Mouse (Mus musculus) liver, embryonic 11.5 days (tissue): ENCODE data around the gene Spz1. TPM values are rescaled to one million over a fixed set of nuclear protein-coding genes. Genes with fewer than 3 reads are reported as not detected.
A peak's percentile ranks its signal among the peaks of the same experiment; 100 is the strongest.

ENCODE experiments used
- ATAC-seq: fragments of 200-750 bp; cut with Nextera tagmentation; replicated peaks from 2 replicates; pipeline ENCODE4 v1.8.0; 2017; ENCODE audit warnings: moderate number of reproducible peaks, mild to moderate bottlenecking, moderate TSS enrichment, moderate library complexity; ENCODE audit not compliant: low FRiP score
- DNase-seq: peaks from one replicate; pipeline ENCODE4 v3.0.0-alpha.2; 2017; ENCODE audit warnings: low spot score
- H3K27ac ChIP-seq: fragments of 300-500 bp; sonication (generic); 2 replicates; pipeline ENCODE4 v1.5.1; 2014; ENCODE audit warnings: mild to moderate bottlenecking, low read depth, low read length, control low read depth
- H3K27me3 ChIP-seq: fragments of 300-500 bp; sonication (generic); replicated peaks from 2 replicates; pipeline ENCODE4 v1.6.1; 2014; ENCODE audit warnings: low read length, mixed read lengths; ENCODE audit not compliant: control insufficient read depth, insufficient read depth
- H3K36me3 ChIP-seq: fragments of 300-500 bp; sonication (generic); 2 replicates; pipeline ENCODE4 v1.6.1; 2014; ENCODE audit warnings: mild to moderate bottlenecking, low read length, moderate library complexity, mixed read lengths; ENCODE audit not compliant: control insufficient read depth, insufficient read depth
- H3K4me1 ChIP-seq: fragments of 300-500 bp; sonication (generic); replicated peaks from 2 replicates; pipeline ENCODE4 v1.6.1; 2014; ENCODE audit warnings: low read length, mixed read lengths; ENCODE audit not compliant: control insufficient read depth, insufficient read depth
- H3K4me2 ChIP-seq: fragments of 300-500 bp; sonication (generic); 2 replicates; pipeline ENCODE4 v1.6.1; 2014; ENCODE audit warnings: mild to moderate bottlenecking, control low read depth, moderate library complexity
- H3K4me3 ChIP-seq: fragments of 300-500 bp; sonication (generic); 2 replicates; pipeline ENCODE4 v1.5.1; 2014; ENCODE audit warnings: low read depth, low read length, control low read depth
- H3K9ac ChIP-seq: fragments of 300-500 bp; sonication (generic); 2 replicates; pipeline ENCODE4 v1.6.1; 2014; ENCODE audit warnings: low read depth, low read length, control low read depth
- H3K9me3 ChIP-seq: fragments of 300-500 bp; sonication (generic); 2 replicates; pipeline ENCODE4 v1.6.1; 2016; ENCODE audit warnings: low read length, inconsistent platforms, mixed read lengths; ENCODE audit not compliant: control insufficient read depth
- WGBS: fragments of 180-500 bp; shearing (Covaris S2); extraction: QIAGEN DNeasy Blood & Tissue Kit; methylation state at CpG from one replicate; pipeline ENCODE4 v1.1.7; 2014; 5-methylcytosine and 5-hydroxymethylcytosine counted together
- polyA plus RNA-seq: library from polyadenylated mRNA; unstranded; fragments of >200 nt; fragmentation: Nextera tagmentation; extraction: Ambion mirVana; gene quantifications from 2 replicates; pipeline ENCODE4 v1.2.1, GENCODE M21; 2014

The Spz1 gene
- polyA plus RNA-seq, 1 experiment from 2014 or later: not detected

DNA sequence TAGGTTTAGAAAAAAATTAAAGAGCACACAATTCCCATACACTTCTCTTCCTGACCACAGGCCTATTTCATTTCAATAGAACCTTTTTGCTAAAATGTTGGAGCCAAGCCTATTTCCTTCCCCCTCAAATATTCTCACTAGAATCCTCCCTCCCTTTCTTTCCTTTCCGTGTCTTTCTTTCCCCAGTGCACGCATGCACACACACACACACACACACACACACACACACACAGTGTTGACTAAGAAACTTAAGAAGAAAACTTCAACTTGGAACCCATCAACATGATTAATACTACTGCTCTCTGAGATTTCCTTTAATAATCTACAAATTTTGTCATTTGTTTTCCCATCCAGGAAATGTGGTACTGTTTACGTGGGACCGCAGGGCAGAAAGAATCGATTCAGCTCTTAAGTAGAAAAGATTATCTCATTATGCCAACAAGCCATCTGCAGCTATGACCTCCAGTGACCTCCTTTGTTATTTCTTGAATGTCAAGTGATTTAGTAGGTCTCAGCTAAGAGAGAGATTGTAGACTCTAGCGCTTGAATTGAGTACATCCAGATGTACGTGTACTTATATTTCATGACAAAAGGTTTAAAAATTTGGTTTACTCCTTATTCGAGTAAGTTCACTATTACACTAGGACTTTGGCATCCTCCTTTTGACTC lies 19.4 kb downstream of the Spz1 start:
- no peak overlapping the region for H3K9ac ChIP-seq
- no peaks in the 10 kb centered on the region for H3K27me3 ChIP-seq
- no peaks in the 10 kb centered on the region for H3K36me3 ChIP-seq
- no peaks in the 10 kb centered on the region for H3K4me1 ChIP-seq
- no peak overlapping the region for H3K4me3 ChIP-seq
- WGBS: 56% methylated on average over 8 of the region's 8 CpGs
- peaks cover 2% of the 10 kb centered on the region; the same call in 1 of the 2 replicates for H3K9me3 ChIP-seq
- no peak for ATAC-seq
- H3K4me2 ChIP-seq: no peak overlapping the region
- H3K27ac ChIP-seq: no peak overlapping the region
- no peak for DNase-seq

DNA sequence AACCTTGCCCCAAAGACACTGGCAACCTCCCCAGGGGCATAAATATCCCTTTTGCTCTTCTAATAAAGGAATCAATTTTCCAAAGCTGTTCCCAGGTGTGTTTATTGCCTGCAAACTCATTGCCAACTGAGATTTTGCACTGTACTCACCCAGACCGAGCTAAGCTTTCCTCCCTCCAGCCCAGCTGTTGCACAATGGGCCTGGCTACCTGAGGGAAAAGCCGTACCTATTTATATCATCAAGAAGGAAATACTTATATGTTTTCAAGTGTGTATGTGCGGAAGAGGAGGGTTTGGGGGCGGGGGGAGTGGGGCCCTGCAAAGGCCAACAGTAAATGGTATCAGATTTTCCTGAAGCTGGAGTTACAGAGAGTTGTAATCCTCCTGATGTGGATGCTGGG lies 28.9 kb downstream of the Spz1 start:
- H3K4me2 ChIP-seq: no peak overlapping the region
- H3K9me3 ChIP-seq: peaks cover 15% of the 10 kb centered on the region
- no peak for ATAC-seq
- no peak overlapping the region for H3K4me3 ChIP-seq
- no peak overlapping the region for H3K27ac ChIP-seq
- no peaks in the 10 kb centered on the region for H3K4me1 ChIP-seq
- no peak for DNase-seq
- H3K9ac ChIP-seq: no peak overlapping the region
- H3K36me3 ChIP-seq: no peaks in the 10 kb centered on the region
- WGBS: 78% methylated on average over 4 of the region's 4 CpGs
- H3K27me3 ChIP-seq: no peaks in the 10 kb centered on the region

DNA sequence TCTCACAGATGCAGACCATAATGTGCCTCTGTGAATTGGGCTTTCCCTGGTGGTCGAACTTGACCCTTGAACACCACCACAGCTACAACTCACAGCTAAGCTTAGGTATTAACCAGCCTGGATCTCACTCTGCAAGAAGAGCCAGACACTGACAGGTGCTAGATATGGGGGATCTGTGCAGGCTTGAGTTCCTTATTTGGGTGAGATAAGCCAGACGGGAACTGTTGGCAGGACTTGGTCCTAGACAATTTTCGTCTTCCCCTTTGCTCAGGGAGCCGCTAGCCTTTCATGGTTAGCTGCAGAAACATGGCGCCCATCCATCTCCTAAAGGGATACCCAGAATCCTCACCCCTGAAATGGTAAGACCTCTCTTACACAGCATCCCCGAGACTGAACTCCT lies 35.0 kb downstream of the Spz1 start:
- H3K4me1 ChIP-seq: no peaks in the 10 kb centered on the region
- H3K4me2 ChIP-seq: no peak overlapping the region
- no peak overlapping the region for H3K4me3 ChIP-seq
- no peak for DNase-seq
- no peak for ATAC-seq
- no peaks in the 10 kb centered on the region for H3K27me3 ChIP-seq
- no peak overlapping the region for H3K9ac ChIP-seq
- H3K27ac ChIP-seq: no peak overlapping the region
- no peaks in the 10 kb centered on the region for H3K9me3 ChIP-seq
- no peaks in the 10 kb centered on the region for H3K36me3 ChIP-seq
- 64% methylated on average over 6 of the region's 6 CpGs for WGBS

DNA sequence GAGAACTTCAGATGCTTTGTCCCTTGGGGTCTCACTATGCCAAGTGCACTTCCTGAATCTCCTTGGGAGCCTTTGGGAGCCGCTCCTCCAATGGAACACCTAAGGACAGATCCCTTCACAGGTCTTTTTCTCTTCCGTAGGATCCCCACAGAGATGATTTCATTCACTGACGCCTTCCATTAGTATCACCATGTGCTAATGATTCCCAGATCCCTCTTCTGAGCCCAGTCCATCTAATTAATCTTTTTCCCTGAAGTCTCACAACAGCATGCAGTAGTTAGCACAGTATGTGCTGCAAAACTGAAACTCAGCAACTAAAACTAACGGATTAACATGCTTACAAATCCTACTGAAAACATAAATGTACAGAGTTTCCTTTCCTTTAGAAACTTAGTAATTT lies 36.8 kb downstream of the Spz1 start:
- Histone ChIP-seq H3K9ac (no peak overlapping the region), H3K27me3 (no peaks in the 10 kb centered on the region), H3K9me3 (no peaks in the 10 kb centered on the region), H3K4me3 (no peak overlapping the region), H3K27ac (no peak overlapping the region), H3K4me2 (no peak overlapping the region), H3K4me1 (no peaks in the 10 kb centered on the region), H3K36me3 (no peaks in the 10 kb centered on the region)
- ATAC-seq (no peak), DNase-seq (no peak)
- 43% methylated on average over 4 of the region's 4 CpGs for WGBS

DNA sequence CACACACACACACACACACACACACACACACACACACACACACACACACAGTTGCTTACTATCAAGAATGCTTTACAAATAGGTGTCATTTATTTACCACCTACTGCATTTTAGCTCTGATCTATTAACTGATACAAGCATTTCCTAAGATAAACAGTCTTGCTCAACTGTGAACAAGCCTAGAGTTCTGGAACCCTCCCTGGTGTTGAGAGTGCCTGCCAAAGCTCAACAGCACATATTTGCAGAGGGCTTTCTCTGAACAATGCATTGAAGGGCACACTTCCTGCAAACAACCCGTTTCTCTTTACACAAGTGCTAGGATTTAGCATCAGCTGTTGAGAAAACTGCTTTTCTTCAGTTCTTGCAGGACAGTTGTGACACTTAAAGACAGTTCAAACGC lies 42.2 kb downstream of the Spz1 start:
- no peaks in the 10 kb centered on the region for H3K27me3 ChIP-seq
- no peak for DNase-seq
- ATAC-seq: no peak
- H3K27ac ChIP-seq: no peak overlapping the region
- no peaks in the 10 kb centered on the region for H3K36me3 ChIP-seq
- H3K4me1 ChIP-seq: peaks cover 5% of the 10 kb centered on the region; the same call in 1 of the 2 replicates
- no peaks in the 10 kb centered on the region for H3K9me3 ChIP-seq
- H3K4me2 ChIP-seq: no peak overlapping the region
- H3K4me3 ChIP-seq: no peak overlapping the region
- no peak overlapping the region for H3K9ac ChIP-seq
- 37% methylated on average over 2 of the region's 2 CpGs for WGBS

DNA sequence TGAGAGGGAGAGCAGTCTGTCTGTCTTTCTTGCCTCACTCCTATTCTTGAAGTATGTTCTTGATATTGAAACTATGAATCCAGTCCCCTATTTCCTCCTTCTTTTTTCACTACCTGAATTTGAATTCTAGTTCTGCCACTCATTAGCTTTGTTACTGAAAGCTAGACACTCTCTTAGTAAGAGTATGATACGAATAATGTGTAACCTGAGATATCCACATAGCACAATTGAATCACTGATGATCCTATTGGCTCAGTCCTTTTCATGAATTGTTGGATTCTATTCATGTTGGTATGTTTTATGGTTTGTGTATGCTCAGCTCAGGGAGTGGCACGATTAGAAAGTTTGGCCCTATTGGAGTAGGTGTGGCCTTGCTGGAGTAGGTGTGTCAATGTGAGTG lies 43.8 kb downstream of the Spz1 start:
- Histone ChIP-seq H3K27ac (no peak overlapping the region), H3K4me1 (peaks cover 5% of the 10 kb centered on the region; the same call in 1 of the 2 replicates), H3K4me2 (no peak overlapping the region), H3K9ac (no peak overlapping the region), H3K36me3 (no peaks in the 10 kb centered on the region), H3K27me3 (no peaks in the 10 kb centered on the region), H3K4me3 (no peak overlapping the region), H3K9me3 (no peaks in the 10 kb centered on the region)
- DNase-seq (no peak), ATAC-seq (no peak)
- 77% methylated on average over 2 of the region's 2 CpGs for WGBS

DNA sequence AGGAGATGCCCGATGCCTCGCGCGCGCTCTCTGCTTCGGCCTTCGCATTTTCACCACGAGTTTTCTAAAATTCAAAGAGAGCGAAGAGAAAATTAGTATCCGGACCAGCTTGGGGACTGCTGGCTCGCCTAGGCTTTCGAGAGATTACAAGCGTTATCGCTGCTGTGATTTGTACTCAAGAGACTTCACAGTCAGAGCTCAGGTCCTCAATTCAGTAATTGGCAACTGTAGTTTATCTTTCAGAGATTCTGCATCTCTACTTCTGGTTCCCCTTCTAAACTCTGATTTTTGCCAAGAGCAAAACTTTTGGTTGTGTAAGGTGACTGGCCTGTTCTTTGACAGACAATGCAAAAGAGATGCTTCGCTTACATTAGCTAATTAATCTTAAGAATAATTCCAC lies 44.7 kb downstream of the Spz1 start:
- H3K4me2 ChIP-seq: peak overlapping the region; percentile 90
- no peaks in the 10 kb centered on the region for H3K9me3 ChIP-seq
- H3K27me3 ChIP-seq: no peaks in the 10 kb centered on the region
- 5% methylated on average over 15 of the region's 15 CpGs for WGBS
- H3K27ac ChIP-seq: peak overlapping the region; percentile 92; the same call in 1 of the 2 replicates
- H3K4me1 ChIP-seq: peaks cover 5% of the 10 kb centered on the region; the same call in 1 of the 2 replicates
- DNase-seq: no peak
- H3K9ac ChIP-seq: peak overlapping the region; percentile 75
- H3K36me3 ChIP-seq: no peaks in the 10 kb centered on the region
- H3K4me3 ChIP-seq: peak overlapping the region; percentile 72
- ATAC-seq: no peak

DNA sequence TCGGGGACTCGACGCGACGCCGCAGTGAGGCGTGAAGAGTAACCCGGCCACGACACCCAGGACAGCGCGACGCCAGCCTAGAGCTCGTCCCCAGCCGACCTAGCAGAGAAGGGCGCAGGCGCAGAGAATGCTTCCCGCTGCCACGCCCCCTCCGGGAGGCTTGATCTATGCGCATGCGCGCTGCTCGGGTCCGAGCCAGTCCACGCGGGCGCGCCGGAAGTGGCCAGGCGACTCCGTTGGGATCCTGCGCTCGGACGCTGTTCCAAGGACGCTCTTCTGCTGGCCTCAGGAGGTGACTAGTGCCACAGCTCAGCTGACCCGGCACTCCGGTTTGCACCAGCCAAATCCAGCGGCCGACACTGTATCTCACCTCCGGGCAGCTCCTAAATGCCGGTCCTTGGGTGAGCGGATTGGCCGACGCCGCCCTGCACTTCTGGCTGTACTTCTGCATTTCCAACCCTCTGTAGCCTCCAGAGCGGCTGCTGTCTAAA lies 45.2 kb downstream of the Spz1 start, which contains the start of gene Zfyve16:
Gene Zfyve16 (minus strand): TSS at position 148 of the 491 bp plus-strand sequence.
- H3K4me1 ChIP-seq: peaks cover 5% of the 10 kb centered on the region; the same call in 1 of the 2 replicates
- H3K27ac ChIP-seq: peak within 1 kb of the TSS; percentile 92
- H3K9ac ChIP-seq: peak within 1 kb of the TSS; percentile 75
- no peaks in the 10 kb centered on the region for H3K36me3 ChIP-seq
- H3K27me3 ChIP-seq: no peaks in the 10 kb centered on the region
- H3K9me3 ChIP-seq: no peaks in the 10 kb centered on the region
- H3K4me3 ChIP-seq: peak within 1 kb of the TSS; percentile 72
- under 1% methylated on average over 46 of the region's 46 CpGs for whole genome bisulfite sequencing
- DNase-seq (peak; percentile 97), ATAC-seq (peak; percentile 96)
- H3K4me2 ChIP-seq: peak within 1 kb of the TSS; percentile 90
